Comparison of ENCODE assay signal across 8 mouse cellular contexts in genomic region chr4:132974904-132975303, GRCm38 (mm10). TPM values are rescaled to one million over a fixed set of nuclear protein-coding genes. Genes with fewer than 3 reads are reported as not detected.
DNase-seq lines count a peak whose midpoint lies in the region.

No protein-coding gene starts in this region.

- peak; percentile 82 for DNase-seq in ovary, adult 18-20 months (ENCODE audit: low spot score)
- no peak for DNase-seq in ovary, postnatal 10 days (ENCODE audit: low spot score)
- peak; percentile 64 to 91 for DNase-seq in cerebellum, postnatal 4 days (ENCODE audit: low spot score in 2 of 2)
- peak; percentile 61 for DNase-seq in gastrocnemius, postnatal 10 days
- peak; percentile 77 for DNase-seq in hindlimb bud, embryonic 11.5 days (ENCODE audit: extremely low spot score, low read depth, low spot score)
- DNase-seq in left cerebral cortex, adult 8-10 months (ENCODE audit: low spot score in 2 of 2): peak; percentile 13 to 52
- DNase-seq in lung, postnatal 36 days: peak; percentile 89
- DNase-seq in right cerebral cortex, postnatal 4 days: peak; percentile 58

RNA-seq across cellular contexts. Expression of gene Fgr, which starts 1.0 kb away (rescaled TPM):
- total RNA-seq in gastrocnemius, postnatal 10 days (2021): under 1 TPM; 0.09 to 0.54 TPM
- total RNA-seq in left cerebral cortex, adult 8-10 months (2022): 1 to 10 TPM in 2 of 4 experiments, under 1 TPM in 2; 0.17 to 1.1 (median 0.82) TPM

RNA-seq across cellular contexts. Expression of gene Ahdc1, which starts 36.2 kb away (rescaled TPM):
- 10 to 100 TPM; 58.2 to 82.8 TPM for total RNA-seq in gastrocnemius, postnatal 10 days (2021)
- 100 to 1,000 TPM in 2 of 4 experiments, 10 to 100 TPM in 2; 95.7 to 104 (median 99.7) TPM for total RNA-seq in left cerebral cortex, adult 8-10 months (2022)

RNA-seq across cellular contexts. Expression of gene Fam76a, which starts 52.5 kb away (rescaled TPM):
- 10 to 100 TPM; 24.6 to 27.4 TPM for total RNA-seq in gastrocnemius, postnatal 10 days (2021)
- 10 to 100 TPM; 46.4 to 64.0 (median 61.0) TPM for total RNA-seq in left cerebral cortex, adult 8-10 months (2022)
